Mouse (Mus musculus): ENCODE results near the gene St6galnac4. TPM values are rescaled to one million over a fixed set of nuclear protein-coding genes. Genes with fewer than 3 reads are reported as not detected.

Gene St6galnac4
- total RNA-seq, 2 experiments from 2014 or later, result 36.7 to 39.1 TPM

GRCm38 (mm10) chr2:32620682-32621516, 34.0 kb downstream of the St6galnac4 start:
- no peak for DNase-seq (ENCODE audit: low spot score in 2 of 2)
- intact Hi-C loops (cut with DNase I), result no loop called here

GRCm38 (mm10) chr2:32621517-32621859, 34.6 kb downstream of the St6galnac4 start, which contains the start of gene Ak1:
Gene Ak1 (plus strand): TSS chr2:32621758.
- no peak for DNase-seq (ENCODE audit: low spot score in 2 of 2)
- intact Hi-C loops (cut with DNase I), result no loop called here

DNA sequence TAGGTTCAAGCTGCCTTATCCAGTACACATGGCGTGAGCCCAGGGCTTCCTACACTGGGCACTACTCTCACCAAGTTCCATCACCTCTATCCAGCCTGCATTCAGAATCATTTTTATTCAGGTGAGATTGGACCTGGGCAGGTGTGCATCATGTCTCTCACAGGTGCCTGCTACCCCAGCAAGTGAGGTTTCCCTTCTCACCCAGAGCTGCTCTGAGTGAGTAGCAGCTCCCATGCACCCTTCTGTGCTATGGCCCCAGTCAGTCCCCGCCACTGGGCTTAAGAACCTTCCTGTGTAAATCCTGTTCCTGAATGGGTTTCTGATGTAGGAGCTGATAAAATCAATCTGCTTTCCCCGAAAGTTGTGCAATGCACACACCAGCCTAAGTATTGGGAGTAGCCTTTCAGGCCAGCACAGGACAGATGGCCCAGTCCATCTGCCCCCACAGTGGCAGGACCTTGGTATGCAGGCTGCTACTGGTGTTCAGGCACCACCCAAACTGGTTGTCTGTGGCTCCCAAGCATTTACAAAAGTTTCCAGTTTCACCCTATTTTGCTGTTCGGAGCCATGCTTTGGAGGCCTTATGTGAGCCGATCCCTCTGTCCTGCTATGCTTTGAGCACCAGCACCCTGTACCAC, 37.3 kb downstream of the St6galnac4 start:
- intact Hi-C loops (cut with DNase I), result no loop called here
- DNase-seq (ENCODE audit: low spot score in 2 of 2), result no peak

GRCm38 (mm10) chr2:32625212-32625872, 38.4 kb downstream of the St6galnac4 start:
- intact Hi-C loops (cut with DNase I), result no loop called here
- peak; percentile 89 to 91 for DNase-seq (ENCODE audit: low spot score in 2 of 2)

DNA sequence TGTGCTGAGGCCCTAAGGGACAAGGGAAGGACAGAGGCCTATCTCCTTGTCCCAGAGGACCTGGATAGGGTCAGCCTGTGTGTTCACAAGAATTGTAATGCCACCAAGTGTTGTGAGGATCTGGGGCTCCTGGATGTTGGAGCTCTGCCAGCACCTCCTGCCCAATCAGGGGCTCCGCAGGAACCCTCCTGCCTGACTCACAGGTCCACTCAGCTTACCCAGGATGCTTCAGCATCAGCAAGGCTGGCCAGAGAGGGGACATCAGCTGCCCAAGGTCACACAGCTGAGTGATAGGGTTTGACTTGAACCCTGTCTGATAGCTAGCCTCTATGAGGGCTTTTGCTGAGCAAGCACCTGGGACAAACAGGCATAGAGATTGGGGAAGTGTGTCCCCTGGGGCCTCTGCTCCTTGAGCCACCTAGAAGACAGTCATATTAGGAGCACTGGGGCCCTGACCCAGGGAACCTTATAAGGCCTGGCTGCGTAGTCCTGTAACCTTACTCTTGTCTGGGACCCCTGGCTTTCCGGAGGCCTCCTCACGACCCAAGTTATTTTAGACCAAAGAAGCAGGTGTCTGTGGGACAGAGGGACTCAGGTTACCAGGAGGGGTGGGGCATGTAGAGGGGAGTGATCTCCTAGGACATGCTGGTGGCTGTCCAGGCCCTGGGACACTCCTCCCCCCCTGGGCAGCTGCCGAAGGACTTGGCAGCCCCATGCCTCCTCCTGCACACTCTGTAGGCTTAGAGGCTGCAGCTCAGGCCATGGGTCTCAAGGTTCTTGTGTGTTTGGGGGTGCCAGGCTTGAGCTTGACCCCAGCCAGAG, 39.2 kb downstream of the St6galnac4 start:
- intact Hi-C loops (cut with DNase I), result no loop called here
- peak; percentile 73 to 75 for DNase-seq (ENCODE audit: low spot score in 2 of 2)

GRCm38 (mm10) chr2:32627266-32628043, 40.6 kb downstream of the St6galnac4 start:
- intact Hi-C loops (cut with DNase I), result no loop called here
- no peak for DNase-seq (ENCODE audit: low spot score in 2 of 2)

GRCm38 (mm10) chr2:32628044-32628550, 41.2 kb downstream of the St6galnac4 start:
- intact Hi-C loops (cut with DNase I), result no loop called here
- no peak for DNase-seq (ENCODE audit: low spot score in 2 of 2)

DNA sequence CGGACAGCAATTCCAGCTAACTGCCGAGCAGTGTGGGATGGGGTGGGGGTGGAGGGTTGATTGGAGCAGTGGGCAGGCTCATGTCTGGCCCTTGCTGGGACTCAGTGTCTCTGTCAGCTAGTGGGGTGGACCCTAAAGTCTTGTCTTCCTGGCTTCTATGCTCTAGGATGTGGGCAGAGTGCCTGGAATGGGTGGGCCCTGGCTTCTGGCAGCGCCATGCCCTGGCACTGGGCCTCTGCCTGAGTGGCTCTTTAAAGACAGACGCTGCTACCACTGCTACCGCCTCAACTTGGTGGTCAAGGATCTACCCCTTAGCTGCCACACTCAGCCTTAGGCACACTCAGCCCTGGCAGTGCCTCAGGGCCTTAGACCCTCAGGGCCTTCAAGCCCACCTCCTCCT, 41.8 kb downstream of the St6galnac4 start:
- DNase-seq (ENCODE audit: low spot score in 2 of 2), result peak; percentile 62 to 65
- intact Hi-C loops (cut with DNase I), result no loop called here

GRCm38 (mm10) chr2:32629276-32629976, 42.5 kb downstream of the St6galnac4 start:
- intact Hi-C loops (cut with DNase I), result no loop called here
- no peak for DNase-seq (ENCODE audit: low spot score in 2 of 2)

GRCm38 (mm10) chr2:32630036-32630435, 43.1 kb downstream of the St6galnac4 start:
- DNase-seq (ENCODE audit: low spot score in 2 of 2), result no peak
- intact Hi-C loops (cut with DNase I), result loop anchor here (2.0 kb wide), 1 partner anchor 59 kb away; no protein-coding TSS in a partner anchor

DNA sequence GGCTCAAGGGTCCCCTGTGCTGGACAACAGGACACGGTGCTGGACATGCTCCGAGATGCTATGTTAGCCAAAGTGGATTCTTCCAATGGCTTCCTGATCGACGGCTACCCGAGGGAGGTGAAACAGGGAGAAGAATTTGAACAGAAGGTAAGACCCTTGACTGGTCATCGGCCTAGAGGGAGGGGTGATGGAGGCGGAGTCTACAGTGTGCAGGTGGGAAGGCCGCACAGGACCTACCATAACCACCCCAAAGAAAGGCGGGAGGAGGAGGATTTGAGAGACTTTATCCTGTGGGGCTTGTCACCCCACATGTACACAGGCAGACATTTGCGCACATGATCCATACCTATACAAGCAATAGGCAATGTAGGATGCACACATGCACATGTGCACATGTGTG, 44.2 kb downstream of the St6galnac4 start:
- DNase-seq (ENCODE audit: low spot score in 2 of 2), result no peak
- intact Hi-C loops (cut with DNase I), result loop anchor here (2.0 kb wide), 1 partner anchor 58 kb away; no protein-coding TSS in a partner anchor

DNA sequence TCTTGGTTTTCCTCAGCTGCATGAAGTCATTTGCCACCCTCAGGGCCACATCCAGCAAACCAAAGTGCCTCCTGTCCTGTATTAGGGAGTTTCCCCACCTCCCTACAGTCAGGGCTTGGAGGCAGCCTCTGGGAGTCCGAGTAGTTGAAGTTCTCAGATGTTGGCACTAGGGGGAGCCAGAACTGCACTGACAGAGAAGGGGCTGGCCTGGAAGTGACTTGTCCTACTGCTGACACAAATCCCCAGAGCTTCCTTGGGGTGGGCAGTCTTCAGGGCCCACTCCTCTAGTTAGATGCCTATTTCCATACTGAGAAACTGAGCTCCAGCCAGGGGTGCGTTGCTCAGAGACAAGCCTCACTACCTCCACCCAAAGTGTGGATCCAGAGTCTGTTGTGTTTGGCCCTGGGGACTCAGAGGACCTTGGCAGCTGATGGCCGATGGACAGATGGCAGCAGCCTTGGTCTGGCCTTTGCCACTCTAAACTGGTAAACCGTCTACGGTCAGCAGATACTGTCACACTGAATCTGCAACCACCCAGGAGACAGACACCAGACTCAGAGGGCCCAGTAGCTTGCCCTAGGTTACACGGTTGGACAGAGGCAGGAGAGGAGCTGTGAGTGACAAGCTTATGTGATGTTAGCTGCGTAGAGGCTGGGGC, 45.0 kb downstream of the St6galnac4 start:
- intact Hi-C loops (cut with DNase I), result loop anchor here (2.0 kb wide), 1 partner anchor 57 kb away; no protein-coding TSS in a partner anchor
- peak; percentile 67 to 82 for DNase-seq (ENCODE audit: low spot score in 2 of 2)

GRCm38 (mm10) chr2:32633660-32634059, 46.8 kb downstream of the St6galnac4 start:
- no peak for DNase-seq (ENCODE audit: low spot score in 2 of 2)
- intact Hi-C loops (cut with DNase I), result no loop called here

DNA sequence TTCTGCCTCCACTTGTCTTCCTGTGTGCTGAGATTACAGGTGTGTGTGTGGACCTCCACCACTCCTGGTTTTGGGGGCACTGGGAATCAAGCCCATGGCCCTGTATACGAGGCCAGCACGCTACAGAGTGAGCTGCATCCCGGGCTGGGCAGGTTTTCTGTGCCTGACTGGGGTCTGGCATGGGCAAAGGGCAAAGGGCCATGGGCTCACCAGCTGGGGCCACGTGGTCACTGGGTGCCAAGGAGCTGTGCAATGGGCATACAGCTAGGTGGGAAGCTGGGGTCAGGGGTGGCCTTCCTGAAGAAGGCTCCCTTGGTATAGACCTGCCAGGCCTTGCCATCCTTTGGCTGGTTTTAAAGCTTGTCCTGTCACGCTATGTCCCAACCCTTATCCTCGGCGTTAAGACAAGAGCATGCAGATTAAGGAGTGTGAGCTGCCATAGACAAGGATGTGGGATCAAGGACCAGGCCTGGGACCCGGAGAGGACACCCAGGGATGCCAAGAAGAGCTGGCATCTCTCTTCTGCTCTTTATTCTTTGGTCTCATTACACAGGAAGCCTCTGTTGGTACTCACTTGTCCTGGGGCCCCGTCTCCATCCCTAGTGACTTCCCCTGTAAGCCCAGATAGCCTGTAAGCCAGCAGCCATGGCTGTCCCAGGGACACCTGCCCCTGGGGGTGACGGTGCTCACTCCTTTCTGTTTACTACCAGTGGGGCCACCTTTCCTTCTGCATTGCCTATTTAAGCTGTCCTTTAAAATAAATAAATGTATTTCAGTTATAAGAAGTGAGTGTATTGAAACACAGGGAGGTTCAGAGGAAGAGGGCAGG, 47.6 kb downstream of the St6galnac4 start:
- no peak for DNase-seq (ENCODE audit: low spot score in 2 of 2)
- intact Hi-C loops (cut with DNase I), result no loop called here

GRCm38 (mm10) chr2:32636617-32637016, 49.7 kb downstream of the St6galnac4 start:
- intact Hi-C loops (cut with DNase I), result no loop called here
- no peak for DNase-seq (ENCODE audit: low spot score in 2 of 2)

DNA sequence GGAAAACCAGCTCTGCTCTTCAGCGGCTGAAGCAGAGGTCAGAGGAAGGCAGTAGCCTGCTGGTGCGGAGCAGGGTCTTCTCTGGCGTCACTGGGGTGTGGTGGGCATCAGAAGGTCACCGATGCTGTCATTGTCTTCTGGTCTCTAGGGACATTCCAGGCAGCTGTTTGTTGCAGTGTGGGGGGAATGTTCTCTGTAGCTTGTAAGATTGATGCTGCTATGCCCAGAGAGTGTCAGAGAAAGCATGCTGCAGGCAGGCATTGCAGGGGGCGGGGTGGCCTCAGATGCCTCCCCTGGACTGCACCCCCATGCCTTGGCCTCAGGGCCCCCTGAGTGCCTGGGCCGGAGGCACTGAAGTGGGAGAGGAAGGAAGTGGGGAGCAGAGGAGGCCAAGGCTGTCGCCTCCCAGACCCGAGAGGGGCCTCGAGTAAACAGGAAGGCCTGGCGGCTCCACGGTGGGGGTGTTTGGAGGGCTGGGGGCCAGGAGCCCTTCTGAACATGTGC, 50.9 kb downstream of the St6galnac4 start:
- DNase-seq (ENCODE audit: low spot score in 2 of 2), result no peak
- intact Hi-C loops (cut with DNase I), result no loop called here

GRCm38 (mm10) chr2:32639632-32640031, 52.7 kb downstream of the St6galnac4 start:
- DNase-seq (ENCODE audit: low spot score in 2 of 2), result no peak
- intact Hi-C loops (cut with DNase I), result no loop called here

Measured in left cerebral cortex, postnatal 36 days (tissue).